Mouse (Mus musculus) erythroblast, embryonic 14.5 days (primary cell): ENCODE measurements around the gene Zyx. TPM values are rescaled to one million over a fixed set of nuclear protein-coding genes. Genes with fewer than 3 reads are reported as not detected.

Experiments
- H3K27me3 ChIP-seq: 2 replicates; pipeline ENCODE4 v1.6.1; 2012; ENCODE audit warnings: inconsistent platforms; ENCODE audit not compliant: control insufficient read depth
- H3K36me3 ChIP-seq: 2 replicates; pipeline ENCODE4 v1.6.1; 2012; ENCODE audit warnings: mild to moderate bottlenecking, inconsistent platforms; ENCODE audit not compliant: control insufficient read depth
- H3K4me1 ChIP-seq: 2 replicates; pipeline ENCODE4 v1.6.1; 2012; ENCODE audit warnings: inconsistent platforms; ENCODE audit not compliant: control insufficient read depth
- H3K4me3 ChIP-seq: replicated peaks from 2 replicates; pipeline ENCODE3; 2012; ENCODE audit warnings: moderate library complexity, mild to moderate bottlenecking, inconsistent platforms
- H3K9me3 ChIP-seq: 2 replicates; pipeline ENCODE4 v1.6.1; 2012; ENCODE audit warnings: low read length, inconsistent platforms, mixed read lengths; ENCODE audit not compliant: control insufficient read depth
- GATA1 ChIP-seq: IDR thresholded peaks from 2 replicates; pipeline ENCODE4 v1.6.1; 2012; ENCODE audit warnings: low read length, inconsistent platforms, mixed read lengths
- TAL1 ChIP-seq: IDR thresholded peaks from 3 replicates; pipeline ENCODE4 v1.6.1; 2012; ENCODE audit warnings: low read length, inconsistent platforms, mixed read lengths
- polyA plus RNA-seq: library from polyadenylated mRNA; stranded (reverse); fragments of >175 nt; gene quantifications from 2 replicates; pipeline ENCODE4 v1.2.3, GENCODE M21; 2012

The Zyx gene
- polyA plus RNA-seq, 1 experiment, result 4.1 TPM

DNA sequence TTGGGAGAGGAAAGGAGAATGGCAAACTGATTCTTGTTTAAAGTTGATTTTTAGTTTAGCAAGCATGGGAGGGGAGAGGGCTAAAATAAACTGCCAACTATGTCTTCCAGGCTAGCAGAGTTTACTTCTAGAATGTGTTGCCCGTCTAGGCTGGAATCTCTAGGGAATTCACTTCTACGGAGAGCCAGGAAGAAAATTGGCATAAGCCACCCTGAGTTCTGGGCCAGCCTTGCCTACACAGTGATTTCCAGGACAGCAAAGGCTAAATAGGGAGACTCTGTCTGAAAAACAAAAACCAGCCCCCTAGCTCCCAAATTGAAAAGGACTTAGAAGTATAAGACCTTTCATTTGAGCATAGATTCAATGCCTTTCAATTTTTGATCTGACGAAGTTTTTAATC is 30.1 kb downstream of the Zyx start:
- Histone ChIP-seq H3K27me3 (no peaks in the 10 kb centered on the region), H3K4me1 (no peaks in the 10 kb centered on the region), H3K9me3 (no peaks in the 10 kb centered on the region), H3K36me3 (no peaks in the 10 kb centered on the region), H3K4me3 (no peak overlapping the region)
- no peak for TF ChIP-seq GATA1
- TF ChIP-seq TAL1, result no peak

DNA sequence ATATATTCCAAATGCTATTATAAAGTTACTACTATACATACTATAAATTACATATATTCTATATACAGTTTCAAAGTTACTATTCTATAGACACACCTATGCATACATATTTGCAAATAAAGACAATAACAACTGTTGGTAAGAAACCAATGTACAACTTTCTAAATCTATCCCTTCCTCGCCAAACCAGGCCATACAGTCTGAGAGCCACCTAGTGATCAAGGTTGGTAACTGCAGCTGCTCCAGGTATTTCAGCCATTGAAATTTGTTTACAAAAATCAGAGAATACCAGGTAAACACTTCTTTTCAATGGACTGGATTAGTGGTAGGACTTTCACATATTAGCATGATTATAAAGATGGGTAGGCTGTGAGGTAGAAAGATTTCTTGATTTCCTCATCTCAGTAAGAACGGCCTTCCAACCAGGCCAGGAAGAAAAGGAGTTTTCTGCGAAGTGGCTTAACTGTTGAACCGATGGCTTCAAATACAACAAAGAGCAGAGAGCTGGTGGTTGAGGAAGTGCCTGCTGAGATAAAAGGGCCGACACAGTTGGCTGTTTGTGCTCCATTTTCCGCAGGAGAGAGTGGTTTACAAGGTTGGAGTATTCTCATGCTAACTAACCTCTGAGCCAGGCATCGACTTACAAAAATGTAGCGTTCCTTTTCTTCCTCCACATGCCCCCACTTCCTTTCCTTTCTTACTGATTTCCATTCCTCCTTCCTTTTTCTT is 31.1 kb downstream of the Zyx start:
- no peak for TF ChIP-seq GATA1
- TF ChIP-seq TAL1, result no peak
- Histone ChIP-seq H3K27me3 (no peaks in the 10 kb centered on the region), H3K36me3 (no peaks in the 10 kb centered on the region), H3K4me3 (no peak overlapping the region), H3K9me3 (no peaks in the 10 kb centered on the region), H3K4me1 (no peaks in the 10 kb centered on the region)

DNA sequence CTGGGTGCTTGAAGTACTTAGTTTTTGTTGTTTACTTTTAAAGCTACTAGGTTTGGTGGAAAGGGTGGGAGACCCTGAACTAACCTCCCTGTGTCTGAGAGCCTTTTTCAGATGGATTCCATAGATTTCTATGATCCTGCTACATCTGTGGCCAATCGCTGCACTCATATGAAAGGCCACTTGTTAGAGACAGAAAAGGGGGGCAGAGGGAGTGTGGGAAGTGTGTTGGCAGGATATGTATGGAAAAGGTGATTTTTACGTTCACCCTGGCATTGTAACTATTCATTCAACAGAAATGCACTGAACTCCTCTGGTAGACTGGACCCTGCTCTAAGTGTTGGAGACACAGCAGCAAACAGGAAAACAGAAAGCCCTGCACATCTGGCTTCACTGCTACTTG is 31.8 kb downstream of the Zyx start:
- Histone ChIP-seq H3K27me3 (no peaks in the 10 kb centered on the region), H3K4me3 (no peak overlapping the region), H3K4me1 (no peaks in the 10 kb centered on the region), H3K36me3 (no peaks in the 10 kb centered on the region), H3K9me3 (no peaks in the 10 kb centered on the region)
- no peak for TF ChIP-seq TAL1
- no peak for TF ChIP-seq GATA1

DNA sequence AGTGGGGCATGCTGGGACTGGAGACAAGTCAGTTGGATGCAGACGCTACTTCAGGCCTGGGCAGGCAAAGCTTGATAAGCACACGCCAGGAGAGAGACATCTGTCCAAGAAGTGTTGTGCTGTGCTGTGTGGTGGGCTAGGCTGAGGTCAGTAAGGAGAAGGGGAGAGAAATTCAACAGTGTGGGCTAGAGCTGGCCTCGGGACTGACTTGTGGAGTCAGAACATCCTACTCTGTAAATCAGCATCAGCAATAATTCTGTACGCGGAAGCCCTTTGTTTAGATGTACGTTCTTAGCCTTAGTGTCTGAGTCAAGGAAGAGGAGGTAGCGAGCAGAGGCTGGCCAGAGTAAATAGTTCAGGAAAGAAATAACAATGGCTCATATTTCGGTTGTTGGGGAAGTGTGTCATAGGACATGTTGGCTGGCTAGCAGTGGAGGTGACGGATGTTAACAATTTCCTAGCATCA is 32.5 kb downstream of the Zyx start:
- Histone ChIP-seq H3K9me3 (no peaks in the 10 kb centered on the region), H3K27me3 (no peaks in the 10 kb centered on the region), H3K36me3 (no peaks in the 10 kb centered on the region), H3K4me3 (no peak overlapping the region), H3K4me1 (no peaks in the 10 kb centered on the region)
- TF ChIP-seq TAL1 (no peak), GATA1 (no peak)

DNA sequence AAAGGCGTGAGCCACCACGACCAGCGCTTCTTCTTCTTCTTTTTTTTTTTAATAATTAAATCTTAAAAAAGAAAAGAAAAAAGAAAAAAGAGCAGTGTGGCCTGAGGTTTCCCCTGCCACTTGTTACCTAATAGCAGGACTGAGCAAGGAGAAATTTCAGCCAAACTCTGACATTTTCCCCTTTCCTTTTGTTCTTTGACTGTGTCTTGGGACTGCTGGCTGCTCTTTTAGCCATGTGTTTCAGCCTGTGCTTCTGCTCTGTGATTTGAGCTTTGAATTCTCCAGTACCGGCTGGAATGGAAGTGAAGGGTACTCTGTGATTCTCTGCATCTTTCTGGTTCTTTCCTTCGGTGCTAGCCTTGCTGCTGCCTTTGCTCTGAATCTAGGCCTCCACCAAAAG is 33.9 kb downstream of the Zyx start:
- TF ChIP-seq TAL1 (no peak), GATA1 (no peak)
- no peaks in the 10 kb centered on the region for H3K36me3 ChIP-seq
- H3K4me1 ChIP-seq, result no peaks in the 10 kb centered on the region
- H3K27me3 ChIP-seq, result no peaks in the 10 kb centered on the region
- no peaks in the 10 kb centered on the region for H3K9me3 ChIP-seq
- no peak overlapping the region for H3K4me3 ChIP-seq

DNA sequence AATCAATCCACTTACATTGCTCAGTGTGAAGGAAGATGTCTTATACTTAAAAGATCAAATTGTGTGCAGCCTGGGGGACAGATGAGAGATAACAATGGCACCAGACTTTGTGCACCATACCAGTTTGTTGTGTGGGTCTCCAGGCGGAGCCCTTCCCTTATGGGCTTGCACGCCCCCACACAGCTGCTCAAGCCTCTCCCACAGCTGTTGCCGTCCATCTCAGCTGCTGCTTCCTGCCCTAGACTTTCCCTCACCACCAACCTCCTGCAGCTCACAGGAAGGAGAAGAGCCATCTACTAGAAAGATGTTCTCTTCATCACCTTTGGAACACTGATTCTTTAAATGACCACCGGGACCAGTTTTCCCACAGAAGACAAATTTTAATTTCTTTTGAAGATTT is 36.2 kb downstream of the Zyx start:
- no peaks in the 10 kb centered on the region for H3K27me3 ChIP-seq

DNA sequence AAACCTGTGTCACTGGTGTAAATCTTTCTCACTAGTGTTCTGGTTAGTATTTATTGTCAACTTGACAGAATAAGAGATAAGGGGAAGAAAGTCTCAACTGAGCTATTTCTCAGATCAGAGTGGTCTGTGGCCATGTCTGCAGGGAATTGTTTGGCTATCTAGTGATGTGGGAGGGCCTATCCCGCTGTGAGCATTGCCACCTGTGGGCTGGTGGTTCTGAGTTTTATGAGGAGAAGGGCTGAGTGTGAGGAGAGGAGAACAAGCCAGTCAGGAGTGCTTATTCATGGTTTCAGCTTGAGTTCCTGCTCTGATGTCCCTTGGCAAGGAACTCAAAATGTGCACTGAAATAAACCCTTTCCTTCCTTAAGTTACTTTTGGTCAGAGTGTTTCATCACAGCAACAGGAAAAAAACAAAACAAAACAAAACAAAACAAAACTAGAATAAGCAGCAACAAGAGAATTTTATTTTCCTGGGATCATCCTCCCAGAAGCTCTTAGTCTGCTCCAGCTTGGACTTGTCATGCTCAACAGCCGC is 42.4 kb downstream of the Zyx start:
- H3K36me3 ChIP-seq, result no peaks in the 10 kb centered on the region
- H3K4me1 ChIP-seq, result no peaks in the 10 kb centered on the region
- no peak for TF ChIP-seq GATA1
- TF ChIP-seq TAL1, result no peak
- H3K4me3 ChIP-seq, result no peak overlapping the region
- H3K27me3 ChIP-seq, result no peaks in the 10 kb centered on the region
- no peaks in the 10 kb centered on the region for H3K9me3 ChIP-seq

More for the DNA sequence above, 36.2 kb downstream of the Zyx start:
- Histone ChIP-seq H3K4me3 (no peak overlapping the region), H3K36me3 (no peaks in the 10 kb centered on the region), H3K9me3 (no peaks in the 10 kb centered on the region), H3K4me1 (no peaks in the 10 kb centered on the region)
- TF ChIP-seq TAL1 (no peak), GATA1 (no peak)

DNA sequence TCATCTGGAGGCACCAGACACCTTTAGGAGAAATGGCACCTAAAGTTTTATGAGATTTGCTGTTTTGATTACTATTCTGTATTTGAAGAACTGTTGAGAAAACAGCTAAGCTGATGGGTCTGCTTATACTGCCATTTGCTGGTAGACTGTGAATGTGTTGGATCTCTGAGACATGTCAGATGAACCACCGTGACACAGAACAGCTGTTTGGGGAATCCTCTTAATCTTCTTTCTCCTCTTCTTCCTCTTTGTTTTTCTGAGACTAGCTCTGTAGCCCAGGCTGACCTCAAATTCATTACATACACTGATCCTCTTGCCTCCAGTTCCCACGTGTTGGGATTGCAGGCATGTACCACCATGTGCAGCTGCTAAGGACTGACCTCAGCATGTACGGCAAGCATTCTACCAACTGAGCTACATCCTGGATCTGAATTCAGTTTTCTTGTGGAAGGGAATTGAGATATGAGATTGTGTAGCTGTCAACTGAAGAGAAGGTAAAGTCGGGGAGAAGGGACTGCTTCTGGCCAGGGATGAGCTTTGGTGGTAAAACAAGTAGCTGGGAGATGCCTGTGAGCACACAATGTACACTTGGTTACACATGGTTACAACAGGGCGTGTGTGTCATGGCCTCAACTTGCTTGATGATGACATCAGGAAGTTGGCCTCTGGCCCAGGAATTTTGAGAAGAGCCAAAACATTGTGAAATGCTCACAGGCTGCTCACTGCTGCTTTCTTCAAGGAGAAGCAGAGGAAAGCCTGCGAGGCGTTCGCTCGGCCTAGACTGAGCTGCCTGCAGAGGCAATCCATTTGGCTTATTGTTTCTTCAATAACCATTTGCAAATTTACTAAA is 46.8 kb downstream of the Zyx start:
- Histone ChIP-seq H3K27me3 (no peaks in the 10 kb centered on the region), H3K9me3 (no peaks in the 10 kb centered on the region), H3K36me3 (no peaks in the 10 kb centered on the region), H3K4me1 (no peaks in the 10 kb centered on the region), H3K4me3 (no peak overlapping the region)
- TF ChIP-seq TAL1 (no peak), GATA1 (no peak)

DNA sequence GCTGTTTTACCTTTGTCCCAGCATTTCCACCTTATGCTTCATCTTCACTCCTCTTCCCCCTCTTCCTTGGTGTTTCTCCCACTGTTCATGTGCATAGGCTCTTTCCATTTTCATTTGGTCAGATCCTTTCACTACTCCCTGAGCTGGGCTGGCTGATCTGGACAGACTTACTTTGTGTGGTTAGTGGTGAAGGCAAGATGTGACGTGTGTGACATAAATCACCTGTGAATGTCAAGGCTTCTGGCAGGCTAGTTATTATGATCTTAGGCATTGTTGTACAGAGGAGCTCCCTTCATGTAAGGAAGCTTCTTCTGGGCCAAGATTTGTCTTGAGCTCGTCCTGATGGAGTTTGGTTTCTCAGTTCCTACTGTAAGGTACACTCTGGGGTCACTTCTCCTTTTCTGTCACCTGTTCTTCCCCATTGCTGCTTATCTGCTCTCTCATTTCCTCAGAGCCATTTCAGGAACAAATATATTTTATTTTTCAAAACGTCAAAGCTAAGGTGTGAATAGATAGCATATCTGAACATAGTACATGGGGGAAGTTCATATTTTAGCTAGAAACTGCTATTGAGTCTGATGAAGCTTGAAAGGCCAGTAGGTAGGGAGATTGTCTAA is 47.7 kb downstream of the Zyx start:
- no peaks in the 10 kb centered on the region for H3K27me3 ChIP-seq
- H3K9me3 ChIP-seq, result no peaks in the 10 kb centered on the region
- no peaks in the 10 kb centered on the region for H3K36me3 ChIP-seq
- no peaks in the 10 kb centered on the region for H3K4me1 ChIP-seq
- TF ChIP-seq GATA1 (no peak), TAL1 (no peak)
- H3K4me3 ChIP-seq, result no peak overlapping the region
